Mouse (Mus musculus) forebrain, embryonic 14.5 days (tissue): Measurements from ENCODE around the gene Alyref2. TPM values are rescaled to one million over a fixed set of nuclear protein-coding genes. Genes with fewer than 3 reads are reported as not detected.

Experiments used
- ATAC-seq: fragments of 200-750 bp; cut with Nextera tagmentation; 2 replicates; pipeline ENCODE4 v1.8.0; 2017; ENCODE audit warnings: mild to moderate bottlenecking, moderate library complexity
- DNase-seq: peaks from one replicate; pipeline ENCODE4 v3.0.0-alpha.2; 2015; ENCODE audit warnings: low spot score
- H3K27ac ChIP-seq: fragments of 300-500 bp; sonication (generic); 2 replicates; pipeline ENCODE4 v1.5.1; 2014; ENCODE audit warnings: low read depth, mild to moderate bottlenecking, control low read depth, low read length, moderate library complexity
- H3K27me3 ChIP-seq: fragments of 300-500 bp; sonication (generic); replicated peaks from 2 replicates; pipeline ENCODE4 v1.6.1; 2014; ENCODE audit warnings: low read length, control low read depth, mixed read lengths; ENCODE audit not compliant: control insufficient read depth, insufficient read depth
- H3K36me3 ChIP-seq: fragments of 300-500 bp; sonication (generic); 2 replicates; pipeline ENCODE4 v1.6.1; 2014; ENCODE audit warnings: low read length, control low read depth; ENCODE audit not compliant: control insufficient read depth, insufficient read depth
- H3K4me1 ChIP-seq: fragments of 300-500 bp; sonication (generic); 2 replicates; pipeline ENCODE4 v1.6.1; 2014; ENCODE audit warnings: antibody characterized with exemption, low read length, control low read depth; ENCODE audit not compliant: control insufficient read depth, insufficient read depth
- H3K4me2 ChIP-seq: fragments of 300-500 bp; sonication (generic); 2 replicates; pipeline ENCODE4 v1.6.1; 2014; ENCODE audit warnings: mild to moderate bottlenecking, control low read depth, low read length
- H3K4me3 ChIP-seq: fragments of 300-500 bp; sonication (generic); 2 replicates; pipeline ENCODE4 v1.5.1; 2014; ENCODE audit warnings: low read depth, low read length, control low read depth
- H3K9ac ChIP-seq: fragments of 300-500 bp; sonication (generic); 2 replicates; pipeline ENCODE4 v1.6.1; 2014; ENCODE audit warnings: mild to moderate bottlenecking, low read length, control low read depth, moderate library complexity
- H3K9me3 ChIP-seq: fragments of 300-500 bp; sonication (generic); replicated peaks from 2 replicates; pipeline ENCODE4 v1.6.1; 2016; ENCODE audit warnings: low read length, control low read depth, mixed read lengths; ENCODE audit not compliant: control insufficient read depth
- WGBS: fragments of 180-500 bp; shearing (Covaris S2); extraction: QIAGEN DNeasy Blood & Tissue Kit; methylation state at CpG from one replicate; pipeline ENCODE4 v1.1.7; 2014; 5-methylcytosine and 5-hydroxymethylcytosine counted together
- polyA plus RNA-seq: library from polyadenylated mRNA; unstranded; fragments of >200 nt; fragmentation: Nextera tagmentation; extraction: Ambion mirVana; gene quantifications from 2 replicates; pipeline ENCODE4 v1.2.1, GENCODE M21; 2014

Alyref2 gene
- polyA plus RNA-seq = 24.3 and 26.1 TPM in 2 replicates

DNA sequence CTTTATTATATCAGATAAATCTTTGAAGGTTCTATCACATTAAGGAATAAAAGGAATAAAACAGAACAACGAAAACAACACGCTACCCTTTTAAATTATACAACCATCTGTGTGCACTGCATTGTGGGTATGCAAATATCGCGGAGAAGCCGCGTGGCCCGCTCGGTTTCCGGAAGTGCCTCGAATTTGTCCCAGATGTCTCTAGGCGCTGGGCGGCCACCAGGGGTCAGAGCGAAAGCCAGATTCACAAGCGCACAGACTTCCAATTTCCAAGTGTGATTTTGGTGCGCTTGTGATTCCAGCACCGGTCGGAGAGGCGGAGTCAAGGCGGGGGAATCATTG is at the start of gene Alyref2:
Gene Alyref2, plus strand, starts transcription at position 229 of the 342 bp plus-strand sequence.
- Histone ChIP-seq H3K4me3 (peak within 1 kb of the TSS; percentile 57), H3K9ac (peak within 1 kb of the TSS; percentile 85), H3K4me2 (peak within 1 kb of the TSS; percentile 73), H3K9me3 (no peaks in the 10 kb centered on the region), H3K27me3 (no peaks in the 10 kb centered on the region), H3K36me3 (no peaks in the 10 kb centered on the region), H3K4me1 (peaks cover 3% of the 10 kb centered on the region; the same call in 1 of the 2 replicates), H3K27ac (peak within 1 kb of the TSS; percentile 94)
- WGBS = 0% methylated on average over 19 of the region's 19 CpGs
- ATAC-seq = peak; percentile 91
- peak; percentile 97 for DNase-seq

DNA sequence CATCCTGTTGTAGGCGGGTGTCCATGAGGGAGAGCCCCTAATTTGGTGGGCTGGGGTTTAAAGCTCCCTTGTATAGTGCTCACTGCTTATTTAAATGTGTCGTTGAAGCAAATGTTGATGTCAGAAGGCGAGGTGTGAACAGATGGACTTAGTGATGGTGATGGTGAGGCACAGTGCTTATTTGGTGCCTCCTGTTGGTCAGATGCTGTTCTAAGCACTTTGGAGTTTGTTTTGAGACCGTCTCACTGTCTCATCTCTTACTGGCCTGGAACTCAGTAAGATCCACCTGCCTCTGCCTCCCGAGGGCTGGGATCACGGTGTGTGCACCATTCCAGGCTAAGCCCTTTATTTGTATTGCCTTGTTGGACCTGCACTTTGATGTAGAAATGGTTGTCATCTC is 48.4 kb upstream of the Alyref2 start:
- ATAC-seq = 0 out of 2 replicates have a peak, but pooled peaks have one; percentile 42
- H3K27ac ChIP-seq = no peak overlapping the region
- no peak overlapping the region for H3K4me2 ChIP-seq
- peaks cover 5% of the 10 kb centered on the region for H3K4me1 ChIP-seq
- no peak overlapping the region for H3K9ac ChIP-seq
- WGBS = 79% methylated on average over 6 of the region's 6 CpGs
- H3K36me3 ChIP-seq = no peaks in the 10 kb centered on the region
- H3K9me3 ChIP-seq = no peaks in the 10 kb centered on the region
- no peak for DNase-seq
- H3K27me3 ChIP-seq = no peaks in the 10 kb centered on the region
- H3K4me3 ChIP-seq = no peak overlapping the region

DNA sequence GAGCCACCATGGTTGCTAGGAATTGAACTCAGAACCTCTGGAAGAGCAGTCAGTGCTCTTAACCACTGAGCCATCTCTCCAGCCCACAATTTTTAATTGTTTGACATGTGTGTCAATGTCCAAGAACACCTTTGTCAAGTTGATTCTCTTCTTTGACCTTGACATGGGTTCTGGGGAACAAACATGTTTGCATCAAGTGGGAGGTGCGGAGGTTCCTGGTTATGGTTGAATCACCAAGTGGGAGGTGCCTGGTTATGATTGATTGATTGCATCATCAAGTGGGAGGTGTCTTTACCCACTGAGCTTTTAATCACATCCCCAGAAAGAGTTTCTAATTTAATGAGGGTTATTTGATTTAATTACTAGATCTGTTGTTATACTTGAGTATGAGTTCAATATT is 45.7 kb upstream of the Alyref2 start:
- Histone ChIP-seq H3K4me1 (peaks cover 12% of the 10 kb centered on the region), H3K9ac (no peak overlapping the region), H3K36me3 (no peaks in the 10 kb centered on the region), H3K4me2 (no peak overlapping the region), H3K27me3 (no peaks in the 10 kb centered on the region), H3K4me3 (no peak overlapping the region), H3K27ac (no peak overlapping the region), H3K9me3 (no peaks in the 10 kb centered on the region)
- ATAC-seq (no peak), DNase-seq (no peak)
- WGBS = 100% methylated on average over 1 of the region's 1 CpGs

DNA sequence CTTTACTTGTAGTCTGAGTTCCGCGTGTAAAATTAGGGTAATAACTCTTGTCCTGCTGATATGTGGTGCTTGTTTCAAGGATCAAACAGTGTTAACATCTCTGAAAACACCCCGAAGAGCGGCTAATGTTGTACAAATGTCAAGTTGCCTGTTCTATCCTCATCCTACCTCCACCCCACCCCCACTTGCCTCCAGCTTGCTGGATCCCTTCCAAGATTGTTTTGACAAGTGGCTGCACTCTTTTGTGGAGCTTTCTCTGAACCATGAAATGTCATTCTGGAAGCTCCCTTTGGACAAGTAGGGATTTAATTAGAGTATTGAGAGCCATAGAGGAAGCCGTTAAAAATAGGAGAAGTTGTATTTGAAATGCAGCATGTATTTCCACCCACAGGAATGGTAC is 43.5 kb upstream of the Alyref2 start:
- peak; percentile 78 for DNase-seq
- H3K36me3 ChIP-seq = no peaks in the 10 kb centered on the region
- peaks cover 12% of the 10 kb centered on the region for H3K4me1 ChIP-seq
- 17% methylated on average over 5 of the region's 5 CpGs for WGBS
- peak overlapping the region; percentile 23; the same call in 1 of the 2 replicates for H3K4me2 ChIP-seq
- no peaks in the 10 kb centered on the region for H3K27me3 ChIP-seq
- H3K9me3 ChIP-seq = no peaks in the 10 kb centered on the region
- H3K9ac ChIP-seq = no peak overlapping the region
- H3K27ac ChIP-seq = no peak overlapping the region
- no peak for ATAC-seq
- H3K4me3 ChIP-seq = no peak overlapping the region

DNA sequence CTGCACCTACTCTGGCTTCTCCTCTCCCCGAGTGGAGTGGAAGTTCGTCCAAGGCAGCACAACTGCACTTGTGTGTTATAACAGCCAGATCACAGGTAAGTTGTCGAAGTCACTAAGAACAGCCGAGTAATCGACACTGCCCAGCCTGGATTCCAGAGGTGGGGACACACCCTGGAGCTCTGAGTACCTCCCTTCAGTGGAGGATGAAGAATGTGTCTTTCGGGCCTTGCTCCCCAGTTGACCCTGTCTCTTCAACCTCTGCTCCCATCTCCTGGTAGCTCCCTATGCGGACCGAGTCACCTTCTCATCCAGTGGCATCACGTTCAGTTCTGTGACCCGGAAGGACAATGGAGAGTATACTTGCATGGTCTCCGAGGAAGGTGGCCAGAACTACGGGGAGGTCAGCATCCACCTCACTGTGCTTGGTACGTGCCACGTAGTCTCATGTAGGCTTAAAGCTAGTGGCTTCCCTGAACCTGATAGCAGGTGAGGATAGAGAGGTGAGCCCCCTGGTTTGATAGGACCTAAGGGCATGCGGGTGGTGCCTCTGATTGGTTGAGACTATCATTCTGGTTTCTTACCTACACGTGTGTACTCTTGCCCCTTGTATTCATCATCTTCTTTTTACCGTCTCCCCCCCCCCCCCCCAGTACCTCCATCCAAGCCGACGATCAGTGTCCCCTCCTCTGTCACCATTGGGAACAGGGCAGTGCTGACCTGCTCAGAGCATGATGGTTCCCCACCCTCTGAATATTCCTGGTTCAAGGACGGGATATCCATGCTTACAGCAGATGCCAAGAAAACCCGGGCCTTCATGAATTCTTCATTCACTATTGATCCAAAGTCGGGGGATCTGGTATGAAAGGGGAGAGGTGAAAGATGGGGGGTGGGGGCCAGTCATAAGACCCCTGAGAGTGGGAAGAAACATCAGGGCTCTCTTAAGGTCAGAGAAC is 42.5 kb upstream of the Alyref2 start:
- Histone ChIP-seq H3K27ac (no peak overlapping the region), H3K27me3 (no peaks in the 10 kb centered on the region), H3K9ac (no peak overlapping the region), H3K9me3 (no peaks in the 10 kb centered on the region), H3K36me3 (no peaks in the 10 kb centered on the region), H3K4me3 (no peak overlapping the region), H3K4me2 (peak overlapping the region; percentile 23; the same call in 1 of the 2 replicates), H3K4me1 (peaks cover 12% of the 10 kb centered on the region)
- 89% methylated on average over 22 of the region's 22 CpGs for WGBS
- DNase-seq (no peak), ATAC-seq (no peak)

DNA sequence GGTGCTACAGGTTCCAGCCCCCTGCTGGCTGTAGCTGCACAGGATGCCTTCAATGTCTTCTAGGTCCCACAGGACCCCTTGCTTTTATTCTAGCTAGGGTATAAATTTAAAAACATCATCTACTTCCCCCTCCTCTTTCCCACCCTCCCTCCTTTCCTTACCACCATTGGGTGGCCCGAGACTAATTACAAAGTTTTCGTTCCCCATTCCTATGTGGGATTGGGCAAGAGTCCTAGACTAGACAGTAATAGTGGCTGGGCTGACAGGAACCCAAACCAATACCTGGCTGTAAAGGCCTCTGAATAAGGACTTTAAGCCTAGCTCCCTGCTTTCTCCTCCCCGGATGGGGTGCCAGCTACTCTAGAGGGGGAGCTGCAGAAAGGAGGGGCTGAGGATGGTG is 40.1 kb upstream of the Alyref2 start:
- 89% methylated on average over 3 of the region's 3 CpGs for WGBS
- no peaks in the 10 kb centered on the region for H3K9me3 ChIP-seq

DNA sequence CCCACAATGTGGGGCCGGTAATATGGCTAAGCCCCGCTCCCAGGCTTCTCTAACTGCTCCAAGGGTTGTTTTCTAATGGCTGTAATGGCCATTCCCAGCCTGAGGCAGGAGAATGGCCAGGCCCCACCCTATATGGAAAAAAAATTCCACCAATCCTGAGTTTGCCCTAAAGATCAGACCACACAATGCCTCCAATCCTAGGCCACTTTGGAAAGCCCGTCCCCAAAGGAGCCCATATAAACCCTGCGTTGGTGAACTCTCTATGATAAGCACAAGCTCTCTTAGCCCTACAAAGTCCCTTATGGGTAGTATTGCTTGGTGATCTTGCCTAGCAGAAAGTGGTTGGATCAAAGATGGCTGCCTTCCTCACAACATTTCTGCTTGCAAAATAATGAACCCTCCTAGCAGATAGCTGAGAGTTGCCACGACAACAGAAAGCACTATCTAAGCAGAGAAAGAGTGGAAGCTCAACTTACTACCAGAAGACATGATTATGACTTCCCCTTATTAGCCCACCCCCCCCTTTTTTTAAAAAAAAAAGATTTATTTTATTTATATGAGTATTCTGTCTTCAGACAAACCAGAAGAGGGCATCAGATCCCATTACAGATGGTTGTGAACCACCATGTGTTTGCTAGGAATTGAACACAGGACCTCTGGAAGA is 37.4 kb upstream of the Alyref2 start:
- Histone ChIP-seq H3K9me3 (no peaks in the 10 kb centered on the region), H3K27ac (no peak overlapping the region), H3K4me1 (no peaks in the 10 kb centered on the region), H3K9ac (no peak overlapping the region), H3K4me3 (no peak overlapping the region), H3K27me3 (no peaks in the 10 kb centered on the region), H3K4me2 (no peak overlapping the region), H3K36me3 (no peaks in the 10 kb centered on the region)
- 86% methylated on average over 5 of the region's 5 CpGs for WGBS
- DNase-seq (no peak), ATAC-seq (no peak)

More for the DNA sequence above, 40.1 kb upstream of the Alyref2 start:
- DNase-seq = no peak
- Histone ChIP-seq H3K4me1 (peaks cover 12% of the 10 kb centered on the region), H3K4me3 (no peak overlapping the region), H3K27ac (no peak overlapping the region), H3K36me3 (no peaks in the 10 kb centered on the region), H3K4me2 (no peak overlapping the region), H3K9ac (no peak overlapping the region), H3K27me3 (no peaks in the 10 kb centered on the region)
- ATAC-seq = no peak

DNA sequence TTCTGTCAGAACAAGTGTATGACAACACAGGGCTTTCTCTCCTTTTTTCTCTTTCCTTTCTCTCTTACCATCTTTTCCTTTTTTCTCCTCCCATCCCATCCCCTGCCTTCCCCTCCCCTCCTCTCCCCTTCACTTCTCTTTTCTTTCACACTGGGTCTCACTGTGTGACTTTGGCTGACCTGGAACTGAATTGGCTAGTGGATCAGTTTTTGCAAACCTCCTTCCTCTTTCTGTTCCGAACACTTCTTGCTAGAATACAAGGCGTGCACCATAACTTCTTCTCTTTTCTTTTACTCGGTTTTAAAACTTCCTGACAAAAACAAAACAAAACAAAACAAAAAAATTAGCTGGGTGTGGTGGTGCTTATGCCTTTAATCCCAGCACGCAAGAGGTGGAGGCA is 36.7 kb upstream of the Alyref2 start:
- Histone ChIP-seq H3K27ac (no peak overlapping the region), H3K36me3 (no peaks in the 10 kb centered on the region), H3K4me2 (no peak overlapping the region), H3K9me3 (no peaks in the 10 kb centered on the region), H3K4me1 (no peaks in the 10 kb centered on the region), H3K4me3 (no peak overlapping the region), H3K27me3 (no peaks in the 10 kb centered on the region), H3K9ac (no peak overlapping the region)
- DNase-seq (no peak), ATAC-seq (no peak)
- WGBS = 81% methylated on average over 4 of the region's 4 CpGs

DNA sequence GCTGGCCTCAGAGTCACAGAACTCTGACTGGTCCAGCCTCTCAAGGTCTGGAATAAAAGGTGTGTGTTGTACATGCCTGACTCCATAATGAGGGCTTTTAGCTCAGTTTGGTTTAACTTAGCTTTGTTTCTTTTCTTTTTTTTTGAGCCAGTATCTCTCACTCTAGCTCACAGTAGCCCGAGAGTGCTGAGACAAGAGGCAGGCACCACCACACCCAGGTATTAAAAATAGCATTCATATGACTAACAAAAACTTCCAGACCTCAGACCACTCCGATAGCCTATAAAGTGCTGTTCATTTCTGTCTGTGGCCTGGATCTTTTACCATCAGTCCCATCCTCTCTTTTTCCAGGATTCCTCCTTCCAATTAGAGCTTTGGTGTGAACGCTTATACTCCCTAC is 33.6 kb upstream of the Alyref2 start:
- no peak overlapping the region for H3K4me2 ChIP-seq
- no peak for DNase-seq

More for the DNA sequence above, 33.6 kb upstream of the Alyref2 start:
- H3K9ac ChIP-seq = no peak overlapping the region
- 90% methylated on average over 3 of the region's 3 CpGs for WGBS
- no peaks in the 10 kb centered on the region for H3K36me3 ChIP-seq
- H3K4me1 ChIP-seq = no peaks in the 10 kb centered on the region
- no peaks in the 10 kb centered on the region for H3K9me3 ChIP-seq
- ATAC-seq = no peak
- no peak overlapping the region for H3K4me3 ChIP-seq
- no peak overlapping the region for H3K27ac ChIP-seq
- H3K27me3 ChIP-seq = no peaks in the 10 kb centered on the region
